Mouse (Mus musculus): Measurements from ENCODE around the gene Serpinb5. TPM values are rescaled to one million over a fixed set of nuclear protein-coding genes. Genes with fewer than 3 reads are reported as not detected.

Serpinb5 gene
- total RNA-seq, 2 experiments from 2014 or later: not detected

Other genes starting within 250 kb of the Serpinb5 start
- gene Bcl2, start 146.9 kb upstream of the Serpinb5 start, total RNA-seq (2021): 1 to 10 TPM; 1.4 to 2.2 TPM
- gene Kdsr, start 101.4 kb upstream of the Serpinb5 start, total RNA-seq (2021): 1 to 10 TPM; 3.6 to 8.0 TPM
- 10 to 100 TPM; 16.8 to 18.4 TPM for gene Vps4b, start 64.4 kb upstream of the Serpinb5 start, total RNA-seq (2021)
- gene Serpinb12, start 73.3 kb downstream of the Serpinb5 start, total RNA-seq (2021): not detected
- not detected for gene Serpinb13, start 119.8 kb downstream of the Serpinb5 start, total RNA-seq (2021)
- not detected for gene Serpinb3a, start 191.1 kb downstream of the Serpinb5 start, total RNA-seq (2021)
- gene Serpinb3d, start 222.3 kb downstream of the Serpinb5 start, total RNA-seq (2021): not detected